Comparison of ENCODE assay signal across 9 mouse cellular contexts in the genomic region with DNA sequence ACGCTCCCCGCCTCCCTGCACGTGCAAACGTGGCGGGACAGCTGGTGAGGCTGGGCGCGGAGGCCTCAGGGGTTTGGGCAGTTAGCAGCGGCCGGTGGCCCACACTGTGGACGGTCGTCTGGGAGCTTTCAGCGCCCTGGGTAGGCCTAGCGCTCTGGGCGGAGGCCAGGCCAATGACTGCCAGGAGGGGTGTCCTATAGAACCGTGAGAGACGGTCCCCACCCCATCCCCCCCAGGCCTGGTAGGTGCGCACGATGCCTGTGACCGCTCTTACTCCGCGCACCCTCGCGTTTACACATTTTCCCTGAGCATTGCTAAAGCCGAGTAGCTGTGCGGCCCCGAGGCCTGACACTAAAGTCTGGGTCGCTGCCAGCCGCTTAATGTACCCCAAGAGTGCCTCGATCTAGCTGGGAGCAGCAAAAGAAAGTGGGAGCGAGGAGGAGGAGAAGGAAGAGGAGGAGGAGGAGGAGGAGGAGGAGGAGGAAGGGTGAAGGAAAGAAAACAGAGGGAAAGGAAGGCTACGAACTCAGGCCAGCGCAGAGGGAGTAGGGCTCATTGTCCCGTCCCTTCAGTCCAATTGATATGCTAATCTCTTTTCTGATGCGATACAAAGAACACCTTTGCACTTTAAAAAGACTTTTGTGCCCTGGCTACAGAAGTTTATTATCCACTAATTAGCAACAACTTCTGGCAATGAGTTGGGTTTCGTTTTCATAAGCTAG.
DNase-seq lines count a peak whose midpoint lies in the region; ATAC-seq and TF ChIP-seq lines count a peak whose summit lies in the region.
"Had no signal": no experiment of that assay in that cellular context is flagged by ENCODE, and none has a peak within 500 bp of the region (broad histone marks: within the 10 kb centered on the region; RNA-seq: fewer than 3 reads in every experiment).

No protein-coding gene starts in this region.

- no peaks in the 10 kb centered on the region for H3K27me3 ChIP-seq in testis, adult 2 months (ENCODE audit: control insufficient read depth, insufficient read depth, low read length)
- H3K27me3 ChIP-seq in limb, embryonic 11.5 days (ENCODE audit: control insufficient read depth, insufficient read depth, low read length) = peaks cover 53% of the 10 kb centered on the region

- under 1% methylated on average over 35 of the region's 35 CpGs for WGBS in limb, embryonic 11.5 days
- 12% methylated on average over 35 of the region's 35 CpGs for WGBS in olfactory bulb, adult 2 months

- H3K4me1 ChIP-seq in testis, adult 2 months (ENCODE audit: control insufficient read depth, insufficient read depth, low read length) = peaks cover 19% of the 10 kb centered on the region
- peaks cover 4% of the 10 kb centered on the region; the same call in 1 of the 2 replicates for H3K4me1 ChIP-seq in limb, embryonic 11.5 days (ENCODE audit: control insufficient read depth, insufficient read depth, low read length)
- peaks cover 28% of the 10 kb centered on the region for H3K4me1 ChIP-seq in olfactory bulb, adult 2 months (ENCODE audit: control insufficient read depth, insufficient read depth, low read length)

- peak; percentile 78 for ATAC-seq in limb, embryonic 11.5 days (ENCODE audit: insufficient number of reproducible peaks, low FRiP score, low TSS enrichment, low read depth)

- 0 out of 2 replicates have a peak, but pooled peaks have one; percentile 36 for TF ChIP-seq POLR2A in testis, adult 2 months (IDR thresholded peaks at IDR 0.05; ENCODE audit: control insufficient read depth, low read depth, low read length)
- no peak for TF ChIP-seq POLR2A in olfactory bulb, adult 2 months (IDR thresholded peaks at IDR 0.05; ENCODE audit: insufficient read depth, low read depth, low read length)

- H3K9ac ChIP-seq in limb, embryonic 11.5 days (ENCODE audit: low read length) = no peak overlapping the region

- H3K4me3 ChIP-seq in testis, adult 2 months (ENCODE audit: control insufficient read depth, low read depth, low read length) = peak overlapping the region; percentile 85
- H3K4me3 ChIP-seq in limb, embryonic 11.5 days (ENCODE audit: low read depth, low read length) = peak overlapping the region; percentile 25
- peak overlapping the region; percentile 53 for H3K4me3 ChIP-seq in olfactory bulb, adult 2 months (ENCODE audit: insufficient read depth, low read depth, low read length)

- H3K9me3 ChIP-seq in limb, embryonic 11.5 days (ENCODE audit: control insufficient read depth, low read length) = no peaks in the 10 kb centered on the region

- H3K27ac ChIP-seq in testis, adult 2 months (ENCODE audit: control insufficient read depth, insufficient read depth, low read depth, low read length) = peak overlapping the region; percentile 78
- H3K27ac ChIP-seq in limb, embryonic 11.5 days (replicated peaks; ENCODE audit: low read depth, low read length) = no peak overlapping the region
- peak overlapping the region; percentile 97 for H3K27ac ChIP-seq in olfactory bulb, adult 2 months (ENCODE audit: insufficient read depth, low read depth, low read length)
- H3K27ac ChIP-seq: macrophage had no signal

- peak overlapping the region; percentile 57 for H3K4me2 ChIP-seq in limb, embryonic 11.5 days (ENCODE audit: low read depth, severe bottlenecking)

- H3K36me3 ChIP-seq in testis, adult 2 months (ENCODE audit: control insufficient read depth, insufficient read depth, low read length) = no peaks in the 10 kb centered on the region
- H3K36me3 ChIP-seq in limb, embryonic 11.5 days (ENCODE audit: control insufficient read depth, insufficient read depth, low read length) = no peaks in the 10 kb centered on the region

- TF ChIP-seq CTCF in testis, adult 2 months (IDR thresholded peaks at IDR 0.05; ENCODE audit: control insufficient read depth, insufficient read depth, insufficient replicate concordance, low read depth, low read length) = no peak
- TF ChIP-seq CTCF in olfactory bulb, adult 2 months (IDR thresholded peaks at IDR 0.05; ENCODE audit: insufficient read depth, low read depth, low read length) = no peak

- DNase-seq in adrenal gland, postnatal 14 days = peak; percentile 8
- DNase-seq in adrenal gland, adult 2 months = no peak
- no peak for DNase-seq in testis, postnatal 10 days (ENCODE audit: low spot score)
- no peak for DNase-seq in limb, embryonic 11.5 days (ENCODE audit: low spot score)
- DNase-seq in urinary bladder, adult 18-20 months (ENCODE audit: low spot score in 2 of 2) = no peak
- DNase-seq in frontal cortex, postnatal 36 days (ENCODE audit: low spot score in 2 of 2) = no peak

Comparison
In these comparisons a context has a peak if more than half of its experiments do, and no peak if none do; other contexts are left out.
1. H3K4me3 ChIP-seq: peak in every context shown above with its lines; median percentile 85 in testis, adult 2 months; 53 in olfactory bulb, adult 2 months; 25 in limb, embryonic 11.5 days.